Mouse (Mus musculus): ENCODE measurements around the gene Add2. TPM values are rescaled to one million over a fixed set of nuclear protein-coding genes. Genes with fewer than 3 reads are reported as not detected.

The Add2 gene
- polyA plus RNA-seq, 1 experiment from 2014 or later: 209 TPM

GRCm38 (mm10) chr6:86019415-86020237 is 8.9 kb upstream of the Add2 start:
- Histone ChIP-seq H3K27ac (no peak overlapping the region), H3K9me3 (no peaks in the 10 kb centered on the region), H3K4me1 (no peaks in the 10 kb centered on the region), H3K36me3 (replicated peaks) (no peaks in the 10 kb centered on the region), H3K4me2 (no peak overlapping the region), H3K9ac (no peak overlapping the region), H3K27me3 (replicated peaks) (no peaks in the 10 kb centered on the region), H3K4me3 (no peak overlapping the region)
- no peak for ATAC-seq (replicated peaks)
- 70% methylated on average over 4 of the region's 4 CpGs for WGBS

GRCm38 (mm10) chr6:86020948-86021347 is 7.5 kb upstream of the Add2 start:
- Histone ChIP-seq H3K27me3 (replicated peaks) (no peaks in the 10 kb centered on the region), H3K36me3 (replicated peaks) (no peaks in the 10 kb centered on the region), H3K4me1 (no peaks in the 10 kb centered on the region), H3K27ac (no peak overlapping the region), H3K4me2 (no peak overlapping the region), H3K9ac (no peak overlapping the region), H3K4me3 (no peak overlapping the region), H3K9me3 (no peaks in the 10 kb centered on the region)
- WGBS: 26% methylated on average over 3 of the region's 3 CpGs
- ATAC-seq (replicated peaks): no peak

GRCm38 (mm10) chr6:86026632-86027292 is 1.7 kb upstream of the Add2 start:
- H3K27me3 ChIP-seq (replicated peaks): no peaks in the 10 kb centered on the region
- peaks cover 31% of the 10 kb centered on the region for H3K4me1 ChIP-seq
- no peaks in the 10 kb centered on the region for H3K9me3 ChIP-seq
- 85% methylated on average over 8 of the region's 8 CpGs for WGBS
- no peak overlapping the region for H3K9ac ChIP-seq
- no peak overlapping the region for H3K4me3 ChIP-seq
- no peak overlapping the region for H3K4me2 ChIP-seq
- no peaks in the 10 kb centered on the region for H3K36me3 ChIP-seq (replicated peaks)
- H3K27ac ChIP-seq: no peak overlapping the region
- ATAC-seq (replicated peaks): no peak

GRCm38 (mm10) chr6:86028150-86028549 is 331 bp upstream of the Add2 start:
- WGBS: 34% methylated on average over 2 of the region's 2 CpGs
- Histone ChIP-seq H3K4me2 (peak overlapping the region; percentile 71), H3K9me3 (no peaks in the 10 kb centered on the region), H3K27me3 (replicated peaks) (no peaks in the 10 kb centered on the region), H3K4me3 (peak overlapping the region; percentile 84), H3K4me1 (peaks cover 45% of the 10 kb centered on the region), H3K27ac (peak overlapping the region; percentile 97), H3K36me3 (replicated peaks) (no peaks in the 10 kb centered on the region), H3K9ac (peak overlapping the region; percentile 98)
- ATAC-seq (replicated peaks): peak; percentile 41

GRCm38 (mm10) chr6:86029323-86029713 is 837 bp downstream of the Add2 start:
- peak; percentile 43 for ATAC-seq (replicated peaks)
- Histone ChIP-seq H3K4me2 (peak overlapping the region; percentile 71), H3K9me3 (no peaks in the 10 kb centered on the region), H3K27ac (peak overlapping the region; percentile 97), H3K4me1 (peaks cover 52% of the 10 kb centered on the region), H3K9ac (peak overlapping the region; percentile 98), H3K36me3 (replicated peaks) (no peaks in the 10 kb centered on the region), H3K27me3 (replicated peaks) (no peaks in the 10 kb centered on the region), H3K4me3 (peak overlapping the region; percentile 84)
- WGBS: 2% methylated on average over 6 of the region's 6 CpGs

GRCm38 (mm10) chr6:86031527-86031926 is 3.0 kb downstream of the Add2 start:
- no peak overlapping the region for H3K27ac ChIP-seq
- no peak for ATAC-seq (replicated peaks)
- H3K9me3 ChIP-seq: no peaks in the 10 kb centered on the region
- no peaks in the 10 kb centered on the region for H3K36me3 ChIP-seq (replicated peaks)
- WGBS: 60% methylated on average over 2 of the region's 2 CpGs
- peaks cover 58% of the 10 kb centered on the region for H3K4me1 ChIP-seq
- peak overlapping the region; percentile 84 for H3K4me3 ChIP-seq
- peak overlapping the region; percentile 34 for H3K9ac ChIP-seq
- peak overlapping the region; percentile 71 for H3K4me2 ChIP-seq
- H3K27me3 ChIP-seq (replicated peaks): no peaks in the 10 kb centered on the region

- Histone ChIP-seq H3K27ac (no peak overlapping the region), H3K4me3 (no peak overlapping the region), H3K27me3 (replicated peaks) (no peaks in the 10 kb centered on the region), H3K36me3 (replicated peaks) (no peaks in the 10 kb centered on the region), H3K4me1 (peaks cover 53% of the 10 kb centered on the region), H3K9ac (no peak overlapping the region), H3K4me2 (no peak overlapping the region; the same call in 1 of the 2 replicates), H3K9me3 (no peaks in the 10 kb centered on the region)
- ATAC-seq (replicated peaks): no peak
- 82% methylated on average over 1 of the region's 1 CpGs for WGBS
These were observed 5.2 kb downstream of the Add2 start for GRCm38 (mm10) chr6:86033635-86034034.

GRCm38 (mm10) chr6:86038901-86039300 is 10.4 kb downstream of the Add2 start:
- H3K36me3 ChIP-seq (replicated peaks): no peaks in the 10 kb centered on the region
- no peaks in the 10 kb centered on the region for H3K9me3 ChIP-seq
- no peaks in the 10 kb centered on the region for H3K27me3 ChIP-seq (replicated peaks)
- 62% methylated on average over 2 of the region's 2 CpGs for WGBS
- no peak overlapping the region for H3K4me3 ChIP-seq
- no peak for ATAC-seq (replicated peaks)
- peaks cover 28% of the 10 kb centered on the region for H3K4me1 ChIP-seq
- H3K9ac ChIP-seq: no peak overlapping the region
- no peak overlapping the region for H3K27ac ChIP-seq
- no peak overlapping the region for H3K4me2 ChIP-seq

- Histone ChIP-seq H3K9me3 (no peaks in the 10 kb centered on the region), H3K27ac (no peak overlapping the region), H3K4me3 (no peak overlapping the region), H3K4me2 (no peak overlapping the region), H3K27me3 (replicated peaks) (no peaks in the 10 kb centered on the region), H3K36me3 (replicated peaks) (no peaks in the 10 kb centered on the region), H3K4me1 (peaks cover 23% of the 10 kb centered on the region), H3K9ac (no peak overlapping the region)
- no peak for ATAC-seq (replicated peaks)
- 41% methylated on average over 1 of the region's 1 CpGs for WGBS
These were observed 11.7 kb downstream of the Add2 start for GRCm38 (mm10) chr6:86040140-86040539.

GRCm38 (mm10) chr6:86047510-86047909 is 19.0 kb downstream of the Add2 start:
- Histone ChIP-seq H3K9ac (no peak overlapping the region), H3K9me3 (no peaks in the 10 kb centered on the region)

GRCm38 (mm10) chr6:86048509-86048908 is 20.0 kb downstream of the Add2 start:
- H3K4me3 ChIP-seq: no peak overlapping the region
- H3K27ac ChIP-seq: no peak overlapping the region
- no peak overlapping the region for H3K9ac ChIP-seq
- no peaks in the 10 kb centered on the region for H3K27me3 ChIP-seq (replicated peaks)
- WGBS: 74% methylated on average over 5 of the region's 5 CpGs
- H3K4me1 ChIP-seq: peaks cover 49% of the 10 kb centered on the region
- no peaks in the 10 kb centered on the region for H3K9me3 ChIP-seq
- ATAC-seq (replicated peaks): no peak
- H3K4me2 ChIP-seq: no peak overlapping the region
- H3K36me3 ChIP-seq (replicated peaks): no peaks in the 10 kb centered on the region

More at GRCm38 (mm10) chr6:86047510-86047909, 19.0 kb downstream of the Add2 start:
- whole genome bisulfite sequencing: 80% methylated on average over 11 of the region's 11 CpGs
- no peak for ATAC-seq (replicated peaks)
- H3K27ac ChIP-seq: no peak overlapping the region
- peaks cover 44% of the 10 kb centered on the region for H3K4me1 ChIP-seq
- no peaks in the 10 kb centered on the region for H3K36me3 ChIP-seq (replicated peaks)
- no peaks in the 10 kb centered on the region for H3K27me3 ChIP-seq (replicated peaks)
- no peak overlapping the region for H3K4me3 ChIP-seq
- H3K4me2 ChIP-seq: no peak overlapping the region

- 31% methylated on average over 6 of the region's 6 CpGs for WGBS
- Histone ChIP-seq H3K4me1 (peaks cover 63% of the 10 kb centered on the region), H3K27me3 (replicated peaks) (no peaks in the 10 kb centered on the region), H3K36me3 (replicated peaks) (no peaks in the 10 kb centered on the region), H3K4me2 (no peak overlapping the region), H3K4me3 (no peak overlapping the region), H3K9ac (no peak overlapping the region), H3K9me3 (no peaks in the 10 kb centered on the region), H3K27ac (peak overlapping the region; percentile 97)
- no peak for ATAC-seq (replicated peaks)
These were observed 22.2 kb downstream of the Add2 start for GRCm38 (mm10) chr6:86050586-86051268.

Measured in midbrain, embryonic 15.5 days (tissue).